Mouse (Mus musculus): ENCODE measurements around the gene Ccdc171. TPM values are rescaled to one million over a fixed set of nuclear protein-coding genes. Genes with fewer than 3 reads are reported as not detected.
"Not testable (repeated sequence)": the region's sequence is repeated elsewhere in the genome, so short reads cannot be mapped to it uniquely, and the experiment has no call there.

The Ccdc171 gene
- polyA plus RNA-seq, 1 experiment from 2014 or later: 5.4 TPM

GRCm38 (mm10) chr4:83511083-83511482 is 14.3 kb upstream of the Ccdc171 start:
- Histone ChIP-seq H3K9ac (no peak overlapping the region), H3K27me3 (no peaks in the 10 kb centered on the region), H3K9me3 (replicated peaks) (no peaks in the 10 kb centered on the region), H3K4me1 (no peaks in the 10 kb centered on the region), H3K4me3 (replicated peaks) (no peak overlapping the region), H3K27ac (replicated peaks) (no peak overlapping the region), H3K36me3 (no peaks in the 10 kb centered on the region), H3K4me2 (replicated peaks) (no peak overlapping the region)
- 44% methylated on average over 8 of the region's 8 CpGs for WGBS
- ATAC-seq (ENCODE audit: insufficient number of reproducible peaks, low FRiP score, low TSS enrichment, low read depth): no peak

- H3K4me2 ChIP-seq (replicated peaks): no peak overlapping the region
- no peaks in the 10 kb centered on the region for H3K9me3 ChIP-seq (replicated peaks)
- 83% methylated on average over 3 of the region's 3 CpGs for WGBS
- no peak for ATAC-seq (ENCODE audit: insufficient number of reproducible peaks, low FRiP score, low TSS enrichment, low read depth)
- H3K9ac ChIP-seq: no peak overlapping the region
- H3K4me3 ChIP-seq (replicated peaks): no peak overlapping the region
- no peaks in the 10 kb centered on the region for H3K27me3 ChIP-seq
- no peaks in the 10 kb centered on the region for H3K4me1 ChIP-seq
- H3K27ac ChIP-seq (replicated peaks): no peak overlapping the region
- H3K36me3 ChIP-seq: no peaks in the 10 kb centered on the region
Measured at GRCm38 (mm10) chr4:83512217-83512616, 13.1 kb upstream of the Ccdc171 start.

- Histone ChIP-seq H3K36me3 (no peaks in the 10 kb centered on the region), H3K4me2 (replicated peaks) (no peak overlapping the region), H3K4me1 (no peaks in the 10 kb centered on the region), H3K4me3 (replicated peaks) (no peak overlapping the region), H3K27ac (replicated peaks) (no peak overlapping the region), H3K27me3 (no peaks in the 10 kb centered on the region), H3K9me3 (replicated peaks) (no peaks in the 10 kb centered on the region), H3K9ac (no peak overlapping the region)
- WGBS: 44% methylated on average over 2 of the region's 2 CpGs
- no peak for ATAC-seq (ENCODE audit: insufficient number of reproducible peaks, low FRiP score, low TSS enrichment, low read depth)
Measured at GRCm38 (mm10) chr4:83512644-83513043, 12.7 kb upstream of the Ccdc171 start.

GRCm38 (mm10) chr4:83514183-83514582 is 11.2 kb upstream of the Ccdc171 start:
- Histone ChIP-seq H3K4me2 (replicated peaks) (no peak overlapping the region), H3K36me3 (no peaks in the 10 kb centered on the region), H3K9me3 (replicated peaks) (no peaks in the 10 kb centered on the region), H3K9ac (no peak overlapping the region), H3K4me3 (replicated peaks) (no peak overlapping the region), H3K27me3 (no peaks in the 10 kb centered on the region), H3K4me1 (no peaks in the 10 kb centered on the region), H3K27ac (replicated peaks) (no peak overlapping the region)
- 80% methylated on average over 1 of the region's 1 CpGs for WGBS
- peak; percentile 24; the same call in 1 of the 2 replicates for ATAC-seq (ENCODE audit: insufficient number of reproducible peaks, low FRiP score, low TSS enrichment, low read depth)

- Histone ChIP-seq H3K27me3 (no peaks in the 10 kb centered on the region), H3K4me1 (no peaks in the 10 kb centered on the region), H3K36me3 (no peaks in the 10 kb centered on the region), H3K4me2 (replicated peaks) (no peak overlapping the region), H3K4me3 (replicated peaks) (no peak overlapping the region), H3K9me3 (replicated peaks) (no peaks in the 10 kb centered on the region), H3K27ac (replicated peaks) (no peak overlapping the region), H3K9ac (no peak overlapping the region)
- no peak for ATAC-seq (ENCODE audit: insufficient number of reproducible peaks, low FRiP score, low TSS enrichment, low read depth)
- WGBS: 87% methylated on average over 10 of the region's 10 CpGs
Measured at GRCm38 (mm10) chr4:83514976-83515669, 10.2 kb upstream of the Ccdc171 start.

GRCm38 (mm10) chr4:83516144-83516543 is 9.2 kb upstream of the Ccdc171 start:
- WGBS: 89% methylated on average over 5 of the region's 6 CpGs
- not testable (repeated sequence) for H3K4me1 ChIP-seq; H3K27me3 ChIP-seq; H3K36me3 ChIP-seq; H3K9me3 ChIP-seq (replicated peaks); ATAC-seq (ENCODE audit: insufficient number of reproducible peaks, low FRiP score, low TSS enrichment, low read depth); H3K4me2 ChIP-seq (replicated peaks); H3K27ac ChIP-seq (replicated peaks); H3K9ac ChIP-seq; H3K4me3 ChIP-seq (replicated peaks)

GRCm38 (mm10) chr4:83519148-83519547 is 6.2 kb upstream of the Ccdc171 start:
- ATAC-seq (ENCODE audit: insufficient number of reproducible peaks, low FRiP score, low TSS enrichment, low read depth): no peak
- Histone ChIP-seq H3K27ac (replicated peaks) (no peak overlapping the region), H3K4me3 (replicated peaks) (no peak overlapping the region), H3K27me3 (no peaks in the 10 kb centered on the region), H3K9me3 (replicated peaks) (no peaks in the 10 kb centered on the region), H3K36me3 (no peaks in the 10 kb centered on the region), H3K4me2 (replicated peaks) (no peak overlapping the region), H3K4me1 (no peaks in the 10 kb centered on the region), H3K9ac (no peak overlapping the region)
- WGBS: 79% methylated on average over 2 of the region's 2 CpGs

GRCm38 (mm10) chr4:83519807-83520206 is 5.5 kb upstream of the Ccdc171 start:
- Histone ChIP-seq H3K36me3 (no peaks in the 10 kb centered on the region), H3K9ac (no peak overlapping the region), H3K4me3 (replicated peaks) (no peak overlapping the region), H3K27me3 (no peaks in the 10 kb centered on the region), H3K27ac (replicated peaks) (no peak overlapping the region), H3K4me1 (peaks cover 4% of the 10 kb centered on the region; the same call in 1 of the 2 replicates), H3K9me3 (replicated peaks) (no peaks in the 10 kb centered on the region), H3K4me2 (replicated peaks) (no peak overlapping the region)
- ATAC-seq (ENCODE audit: insufficient number of reproducible peaks, low FRiP score, low TSS enrichment, low read depth): no peak

- no peaks in the 10 kb centered on the region for H3K36me3 ChIP-seq
- no peak overlapping the region for H3K27ac ChIP-seq (replicated peaks)
- ATAC-seq (ENCODE audit: insufficient number of reproducible peaks, low FRiP score, low TSS enrichment, low read depth): no peak
- no peak overlapping the region for H3K4me2 ChIP-seq (replicated peaks)
- H3K9me3 ChIP-seq (replicated peaks): no peaks in the 10 kb centered on the region
- H3K4me3 ChIP-seq (replicated peaks): no peak overlapping the region
- no peaks in the 10 kb centered on the region for H3K27me3 ChIP-seq
- H3K9ac ChIP-seq: no peak overlapping the region
- 83% methylated on average over 4 of the region's 4 CpGs for WGBS
- peaks cover 4% of the 10 kb centered on the region; the same call in 1 of the 2 replicates for H3K4me1 ChIP-seq
Measured at GRCm38 (mm10) chr4:83520308-83520707, 5.0 kb upstream of the Ccdc171 start.

GRCm38 (mm10) chr4:83522066-83522465 is 3.3 kb upstream of the Ccdc171 start:
- no peak overlapping the region for H3K9ac ChIP-seq
- H3K9me3 ChIP-seq (replicated peaks): no peaks in the 10 kb centered on the region
- H3K36me3 ChIP-seq: no peaks in the 10 kb centered on the region
- 24% methylated on average over 5 of the region's 5 CpGs for WGBS
- no peak for ATAC-seq (ENCODE audit: insufficient number of reproducible peaks, low FRiP score, low TSS enrichment, low read depth)
- peaks cover 9% of the 10 kb centered on the region; the same call in 1 of the 2 replicates for H3K4me1 ChIP-seq
- no peak overlapping the region for H3K4me2 ChIP-seq (replicated peaks)
- no peaks in the 10 kb centered on the region for H3K27me3 ChIP-seq
- no peak overlapping the region for H3K27ac ChIP-seq (replicated peaks)
- no peak overlapping the region for H3K4me3 ChIP-seq (replicated peaks)

GRCm38 (mm10) chr4:83524456-83524842 is 896 bp upstream of the Ccdc171 start:
- no peaks in the 10 kb centered on the region for H3K27me3 ChIP-seq
- no peaks in the 10 kb centered on the region for H3K9me3 ChIP-seq (replicated peaks)
- no peak for ATAC-seq (ENCODE audit: insufficient number of reproducible peaks, low FRiP score, low TSS enrichment, low read depth)
- peak overlapping the region; percentile 83 for H3K4me3 ChIP-seq (replicated peaks)
- peak overlapping the region; percentile 96 for H3K27ac ChIP-seq (replicated peaks)
- H3K36me3 ChIP-seq: no peaks in the 10 kb centered on the region
- H3K4me2 ChIP-seq (replicated peaks): peak overlapping the region; percentile 85
- peaks cover 9% of the 10 kb centered on the region; the same call in 1 of the 2 replicates for H3K4me1 ChIP-seq
- WGBS: 8% methylated on average over 6 of the region's 6 CpGs
- peak overlapping the region; percentile 76; the same call in 1 of the 2 replicates for H3K9ac ChIP-seq

GRCm38 (mm10) chr4:83525690-83526055 is 328 bp downstream of the Ccdc171 start:
- ATAC-seq (ENCODE audit: insufficient number of reproducible peaks, low FRiP score, low TSS enrichment, low read depth): peak; percentile 39
- Histone ChIP-seq H3K9me3 (replicated peaks) (no peaks in the 10 kb centered on the region), H3K4me1 (peaks cover 9% of the 10 kb centered on the region; the same call in 1 of the 2 replicates), H3K27me3 (no peaks in the 10 kb centered on the region), H3K4me3 (replicated peaks) (peak overlapping the region; percentile 83), H3K4me2 (replicated peaks) (peak overlapping the region; percentile 85), H3K9ac (peak overlapping the region; percentile 73), H3K36me3 (no peaks in the 10 kb centered on the region), H3K27ac (replicated peaks) (peak overlapping the region; percentile 79)
- WGBS: under 1% methylated on average over 18 of the region's 18 CpGs

Measured in embryonic facial prominence, embryonic 15.5 days (tissue).